Mouse (Mus musculus): ENCODE measurements around the gene Gm43518.

Gene Gm43518

DNA sequence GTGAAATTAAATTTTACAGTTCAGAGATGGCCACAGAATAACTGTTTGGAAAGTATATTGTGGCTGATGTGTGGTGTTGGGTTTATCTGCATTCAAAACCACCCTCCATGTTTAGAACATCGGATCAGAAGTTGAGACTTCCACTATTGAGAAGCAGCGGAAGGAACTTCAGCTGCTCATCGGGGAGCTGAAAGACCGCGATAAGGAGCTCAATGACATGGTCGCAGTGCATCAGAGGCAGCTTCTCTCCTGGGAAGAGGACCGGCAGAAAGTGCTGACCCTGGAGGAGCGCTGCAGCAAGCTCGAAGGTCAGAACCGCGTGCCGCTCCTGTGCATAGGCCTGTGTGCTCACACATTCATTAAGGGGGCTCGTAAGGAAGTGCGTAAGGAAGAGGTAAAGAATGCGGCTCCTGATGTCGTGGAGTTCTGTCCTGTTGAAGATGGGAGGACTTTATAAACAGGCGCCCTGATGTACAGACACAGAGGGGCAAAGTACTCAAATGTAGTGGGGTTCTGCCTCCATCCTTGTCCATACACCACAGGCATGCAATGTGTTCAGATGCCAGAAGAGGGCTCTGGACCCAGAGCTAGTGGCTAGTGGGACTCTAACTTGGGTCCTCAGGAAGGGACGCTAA, 6.9 kb downstream of the Gm43518 start:
- DNase-seq (ENCODE audit: low spot score in 2 of 2): no peak

- no peak for DNase-seq (ENCODE audit: low spot score in 2 of 2)
Measured at GRCm38 (mm10) chr5:123935931-123936330, 8.7 kb downstream of the Gm43518 start.

DNA sequence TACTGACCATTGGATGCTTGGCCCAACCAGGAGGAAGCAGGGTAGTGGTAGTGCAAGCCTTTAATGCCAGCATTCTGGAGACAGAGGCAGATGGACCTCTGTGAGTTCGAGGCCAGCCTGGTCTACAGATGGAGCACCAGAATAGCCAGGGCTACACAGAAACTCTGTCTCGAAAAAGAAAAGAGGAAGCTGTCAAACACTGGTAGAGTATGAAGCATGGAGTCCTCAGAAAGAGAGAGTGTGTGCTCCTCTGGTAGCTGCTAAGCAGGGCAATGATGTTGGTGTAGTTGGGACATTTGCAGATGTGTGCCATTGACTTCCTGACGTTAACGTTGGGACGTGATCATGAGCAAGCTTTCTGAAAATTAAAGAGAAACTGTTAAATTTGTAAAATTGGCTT, 11.3 kb downstream of the Gm43518 start:
- no peak for DNase-seq (ENCODE audit: low spot score in 2 of 2)

DNA sequence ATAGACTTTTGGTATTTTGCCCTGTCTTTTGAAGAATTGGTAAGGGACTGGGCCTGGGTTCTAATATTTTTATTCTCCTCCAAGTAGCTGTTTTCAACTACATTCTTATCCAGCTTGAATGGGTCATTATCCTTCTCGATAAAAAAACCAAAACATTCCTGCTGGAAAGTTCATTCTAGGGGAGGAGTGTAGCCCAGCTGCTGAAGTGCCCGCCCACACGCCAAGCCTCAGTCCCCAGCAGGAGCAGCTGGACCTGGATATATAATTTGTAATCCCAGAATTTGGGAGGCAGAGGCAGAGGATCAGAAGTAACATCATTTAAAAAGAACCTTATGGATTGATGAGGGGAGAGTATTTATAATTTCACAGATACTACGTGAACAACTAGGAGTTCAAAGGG, 19.3 kb downstream of the Gm43518 start:
- DNase-seq (ENCODE audit: low spot score in 2 of 2): no peak

- DNase-seq (ENCODE audit: low spot score in 2 of 2): peak in 1 of 2 experiments; percentile 43
Measured at GRCm38 (mm10) chr5:123947041-123947761, 20.0 kb downstream of the Gm43518 start.

GRCm38 (mm10) chr5:123952365-123953045, 25.3 kb downstream of the Gm43518 start:
- DNase-seq (ENCODE audit: low spot score in 2 of 2): peak; percentile 43 to 61

DNA sequence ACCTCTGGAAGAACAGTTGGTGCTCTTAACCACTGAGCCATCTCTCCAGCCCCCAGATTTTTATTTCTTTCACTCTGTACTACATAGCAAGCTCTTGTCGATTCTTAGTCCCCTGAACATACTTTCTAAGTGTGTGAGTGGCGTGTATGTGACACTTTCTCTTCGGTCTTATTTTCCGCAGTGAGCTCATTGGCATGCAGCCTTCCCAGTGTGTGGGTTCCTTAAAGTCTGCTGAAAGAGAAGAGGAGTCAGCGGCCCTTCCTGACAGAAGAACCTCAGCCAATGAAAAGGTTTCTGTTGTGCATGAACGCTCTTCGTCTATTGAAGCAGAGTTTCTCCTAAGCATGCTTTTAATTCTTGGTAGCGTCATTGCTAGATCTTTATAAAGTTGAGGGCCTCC, 30.0 kb downstream of the Gm43518 start:
- DNase-seq (ENCODE audit: low spot score in 2 of 2): no peak

- no peak for DNase-seq (ENCODE audit: low spot score in 2 of 2)
Measured at GRCm38 (mm10) chr5:123959018-123959417, 31.8 kb downstream of the Gm43518 start.

DNA sequence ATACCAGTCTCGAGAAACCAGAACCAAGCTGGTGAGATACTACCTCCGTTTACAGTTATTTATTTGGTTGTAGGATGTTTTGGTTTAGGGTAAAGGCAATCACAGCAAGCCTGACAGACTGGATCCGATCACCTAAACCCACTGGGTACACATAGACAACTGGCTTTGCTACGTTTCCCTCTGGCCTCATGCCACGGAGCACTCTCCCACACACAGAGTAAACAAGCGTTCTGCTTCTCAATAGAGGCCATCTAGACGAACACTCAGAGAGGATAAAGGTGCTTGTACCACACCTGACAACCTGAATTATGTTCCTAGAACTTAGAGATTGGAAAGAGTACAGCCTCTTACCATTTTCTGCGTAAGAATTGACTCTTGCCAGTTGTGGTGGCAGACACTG, 32.9 kb downstream of the Gm43518 start:
- DNase-seq (ENCODE audit: low spot score in 2 of 2): no peak

- DNase-seq (ENCODE audit: low spot score in 2 of 2): no peak
Measured at GRCm38 (mm10) chr5:123961046-123961445, 33.8 kb downstream of the Gm43518 start.

- no peak for DNase-seq (ENCODE audit: low spot score in 2 of 2)
Measured at GRCm38 (mm10) chr5:123964208-123964607, 37.0 kb downstream of the Gm43518 start.

DNA sequence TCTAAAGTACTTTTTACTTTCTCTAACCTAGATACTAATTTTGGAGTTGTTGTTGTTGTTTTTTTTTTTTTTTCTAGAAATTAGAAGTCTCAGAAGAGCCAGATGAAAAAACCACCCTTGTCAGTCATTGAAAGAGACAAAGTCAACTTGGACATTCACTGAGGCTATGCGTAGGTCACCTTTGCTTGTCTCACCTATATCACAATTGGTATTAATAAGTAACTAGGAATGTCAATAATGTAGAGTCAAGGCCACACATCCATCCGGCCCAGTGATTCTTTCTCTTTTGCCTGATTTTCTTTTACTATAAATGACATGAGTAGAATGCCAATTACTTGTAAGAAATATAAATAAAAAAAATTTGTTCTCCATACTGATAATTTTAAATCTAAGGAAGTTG, 39.5 kb downstream of the Gm43518 start:
- DNase-seq (ENCODE audit: low spot score in 2 of 2): no peak

DNA sequence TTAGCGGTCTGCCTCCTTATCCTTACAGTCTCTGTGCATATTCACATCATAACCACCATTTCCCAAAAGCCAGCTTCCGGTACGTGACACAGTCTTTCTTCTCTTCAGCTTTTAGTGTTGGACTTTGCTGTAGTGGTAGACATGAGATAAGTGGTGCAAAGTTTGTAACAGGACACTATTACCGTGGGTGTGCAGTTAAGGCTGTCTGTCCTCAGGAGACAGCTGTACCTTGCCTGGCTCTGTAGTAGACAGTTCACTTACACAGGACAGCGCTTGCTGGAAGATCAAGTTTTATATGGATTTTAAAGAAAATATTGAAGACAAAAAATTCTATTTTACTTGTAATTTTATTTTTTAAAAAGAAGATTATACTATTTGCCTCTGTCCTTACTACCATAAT, 41.2 kb downstream of the Gm43518 start:
- no peak for DNase-seq (ENCODE audit: low spot score in 2 of 2)

DNA sequence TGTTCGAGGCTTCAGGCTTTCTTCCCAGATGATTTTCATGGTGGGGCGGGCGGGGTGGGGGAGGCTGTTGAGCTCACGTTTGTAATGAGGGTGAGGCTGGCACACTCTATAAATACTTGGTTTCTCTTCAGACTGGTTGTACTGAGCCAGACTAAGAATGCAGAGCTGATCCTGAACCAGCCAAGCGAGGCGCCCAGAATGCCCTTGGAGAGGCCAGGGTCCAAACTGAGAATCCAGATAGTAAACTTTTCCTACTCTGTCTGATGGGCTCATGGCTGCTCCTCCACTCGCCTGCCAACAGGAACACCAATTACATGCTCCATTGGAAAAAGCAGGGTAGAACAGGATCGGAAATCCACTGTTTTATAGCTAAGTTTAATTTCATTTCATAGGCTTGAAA, 42.0 kb downstream of the Gm43518 start:
- no peak for DNase-seq (ENCODE audit: low spot score in 2 of 2)

- DNase-seq (ENCODE audit: low spot score in 2 of 2): no peak
Measured at GRCm38 (mm10) chr5:123970576-123970975, 43.4 kb downstream of the Gm43518 start.

DNA sequence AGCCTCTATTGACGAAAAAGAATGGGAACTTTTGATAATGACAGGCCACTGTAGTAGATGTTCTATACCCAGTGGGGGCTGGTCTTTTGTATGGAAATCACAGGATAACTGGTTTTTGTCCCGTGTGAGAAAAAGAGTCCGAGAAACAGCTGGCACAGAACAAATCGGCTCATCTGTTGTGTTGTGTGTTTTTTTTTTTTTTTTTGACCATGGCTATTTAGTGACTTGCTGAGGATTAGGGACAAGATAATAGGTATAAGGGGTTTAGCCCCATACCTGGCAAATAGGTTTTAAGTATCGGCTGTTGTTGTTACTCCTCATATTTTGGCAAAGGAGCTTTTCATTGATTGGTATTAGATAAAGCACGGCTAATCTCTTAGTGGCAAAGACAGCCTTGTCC, 45.2 kb downstream of the Gm43518 start:
- DNase-seq (ENCODE audit: low spot score in 2 of 2): no peak

GRCm38 (mm10) chr5:123973299-123974178, 46.3 kb downstream of the Gm43518 start, which contains the start of gene Hip1r:
Gene Hip1r (plus strand): TSS chr5:123973628.
- peak; percentile 64 for DNase-seq (ENCODE audit: low spot score in 2 of 2)

- DNase-seq (ENCODE audit: low spot score in 2 of 2): peak in 1 of 2 experiments; percentile 43
Measured at GRCm38 (mm10) chr5:123974179-123974485, 46.9 kb downstream of the Gm43518 start.

- no peak for DNase-seq (ENCODE audit: low spot score in 2 of 2)
Measured at GRCm38 (mm10) chr5:123974616-123975111, 47.4 kb downstream of the Gm43518 start.

DNA sequence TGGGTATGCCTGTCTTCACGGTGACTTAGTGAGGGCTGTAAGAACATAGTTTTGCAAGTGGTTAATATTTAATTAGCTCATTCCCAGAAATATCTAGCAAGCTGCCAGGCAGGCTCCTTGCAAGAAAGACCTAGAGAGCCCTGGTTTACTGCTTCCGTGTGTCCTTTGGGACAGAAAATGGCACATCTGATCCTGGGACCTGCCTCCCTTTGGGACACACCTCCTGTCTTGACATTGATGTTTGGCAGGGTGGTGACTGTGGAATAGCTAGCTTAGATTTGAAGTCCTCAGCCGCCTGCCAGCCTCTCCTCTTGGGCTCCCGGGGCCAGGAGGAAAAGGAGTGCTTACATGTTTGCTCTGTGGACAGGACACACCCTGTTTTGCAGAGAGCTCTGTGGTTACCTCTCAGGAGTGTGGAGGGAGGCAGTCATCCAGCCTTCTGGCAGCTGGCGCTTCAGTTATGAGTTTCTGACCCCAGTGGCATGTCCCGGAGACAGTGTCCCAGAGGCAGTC, 48.5 kb downstream of the Gm43518 start:
- DNase-seq (ENCODE audit: low spot score in 2 of 2): no peak

DNA sequence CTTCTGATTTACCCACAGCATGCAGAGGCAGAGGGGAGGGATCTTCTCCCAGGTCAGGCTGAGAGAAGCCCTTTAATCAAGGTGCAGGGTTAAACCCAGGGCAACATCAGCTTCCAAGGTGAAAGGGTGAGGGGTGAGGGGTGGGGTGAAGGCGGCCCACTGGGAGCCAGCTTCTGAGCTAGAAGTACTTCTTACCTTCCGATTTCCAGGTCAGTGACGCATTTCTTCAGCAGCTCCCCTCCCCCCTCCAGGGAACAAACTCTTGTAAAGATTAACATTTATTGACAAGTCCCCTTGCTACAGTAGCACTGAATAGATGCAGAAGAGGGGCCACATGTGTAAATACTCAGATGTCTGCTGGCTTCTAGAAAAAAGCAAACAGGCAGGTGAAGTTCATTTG, 50.0 kb downstream of the Gm43518 start:
- DNase-seq (ENCODE audit: low spot score in 2 of 2): no peak

DNA sequence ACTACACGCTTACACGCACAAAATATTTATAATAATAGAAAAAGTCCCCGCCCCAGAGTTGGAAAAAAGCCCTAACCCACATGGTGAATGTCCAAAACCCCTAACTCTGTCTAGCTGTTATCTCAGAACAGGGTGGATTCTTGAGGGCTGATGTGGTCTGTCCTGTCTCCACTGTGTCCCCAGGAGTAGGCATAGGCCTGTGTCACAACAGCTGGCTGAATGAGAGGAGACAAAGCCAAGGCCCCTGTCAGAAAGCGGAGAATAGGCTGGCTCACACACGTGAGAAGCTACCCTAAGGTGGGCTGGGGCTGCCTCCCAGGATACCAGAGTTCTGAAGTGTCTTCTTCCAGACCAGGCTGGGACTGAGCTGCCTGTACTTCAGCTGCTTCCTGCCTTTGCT, 50.9 kb downstream of the Gm43518 start:
- no peak for DNase-seq (ENCODE audit: low spot score in 2 of 2)
